Mouse (Mus musculus) layer of hippocampus, postnatal 25 days (tissue): Measurements from ENCODE around the gene Trpm5. TPM values are rescaled to one million over a fixed set of nuclear protein-coding genes. Genes with fewer than 3 reads are reported as not detected.

Experiments used
- DNase-seq, 2 experiments: peaks; one replicate each; pipeline ENCODE4 v3.0.0; 2022; ENCODE audit warnings: mixed read lengths in 2 of 2, low spot score in 1 of 2; ENCODE audit errors: extremely low spot score in 1 of 2
- total RNA-seq, 2 experiments: library from RNA; stranded (reverse); gene quantifications; 2 replicates each; pipeline ENCODE4 v1.2.3; 2021

The Trpm5 gene
- total RNA-seq, 2 experiments from 2014 or later, result not detected

DNA sequence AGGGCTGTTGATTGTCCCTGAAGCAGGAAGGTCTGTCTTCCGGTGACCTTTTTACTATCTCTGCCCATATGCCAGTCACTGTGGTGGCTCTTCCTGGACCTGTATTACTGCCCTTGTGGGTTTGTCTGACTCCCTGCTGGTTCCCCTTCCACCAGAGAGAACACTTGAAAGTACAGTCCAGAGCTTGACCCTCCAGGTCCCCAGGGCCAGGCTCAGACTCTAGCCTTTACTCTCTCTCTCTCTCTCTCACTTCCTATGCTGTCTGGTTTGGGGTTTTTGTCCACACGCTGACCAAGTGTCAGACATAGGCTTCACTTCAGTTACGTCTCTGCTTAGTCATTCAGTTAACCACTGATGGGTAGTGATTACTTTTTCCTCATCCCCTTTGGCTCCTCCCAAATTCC is 51.5 kb downstream of the Trpm5 start:
- no peak for DNase-seq

DNA sequence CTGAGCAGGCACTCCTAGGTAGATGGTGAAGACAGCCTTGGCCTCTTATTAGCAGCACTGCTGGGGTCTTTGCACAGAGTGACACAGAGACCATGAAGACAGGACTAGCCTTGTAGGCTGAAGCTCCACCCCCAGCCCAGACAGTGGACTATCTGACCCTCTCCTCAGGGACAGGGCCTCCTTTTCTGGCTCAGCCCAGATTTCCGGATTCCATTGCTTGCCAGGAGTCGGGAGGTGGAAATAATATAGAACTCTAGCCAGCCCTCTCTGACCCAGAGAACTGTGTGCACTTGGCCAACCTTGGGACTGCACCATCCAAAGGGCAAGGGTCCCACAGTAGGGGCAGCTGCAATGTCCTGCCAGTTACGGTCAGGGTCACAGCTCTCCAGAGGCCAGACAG is 52.4 kb downstream of the Trpm5 start:
- no peak for DNase-seq

DNA sequence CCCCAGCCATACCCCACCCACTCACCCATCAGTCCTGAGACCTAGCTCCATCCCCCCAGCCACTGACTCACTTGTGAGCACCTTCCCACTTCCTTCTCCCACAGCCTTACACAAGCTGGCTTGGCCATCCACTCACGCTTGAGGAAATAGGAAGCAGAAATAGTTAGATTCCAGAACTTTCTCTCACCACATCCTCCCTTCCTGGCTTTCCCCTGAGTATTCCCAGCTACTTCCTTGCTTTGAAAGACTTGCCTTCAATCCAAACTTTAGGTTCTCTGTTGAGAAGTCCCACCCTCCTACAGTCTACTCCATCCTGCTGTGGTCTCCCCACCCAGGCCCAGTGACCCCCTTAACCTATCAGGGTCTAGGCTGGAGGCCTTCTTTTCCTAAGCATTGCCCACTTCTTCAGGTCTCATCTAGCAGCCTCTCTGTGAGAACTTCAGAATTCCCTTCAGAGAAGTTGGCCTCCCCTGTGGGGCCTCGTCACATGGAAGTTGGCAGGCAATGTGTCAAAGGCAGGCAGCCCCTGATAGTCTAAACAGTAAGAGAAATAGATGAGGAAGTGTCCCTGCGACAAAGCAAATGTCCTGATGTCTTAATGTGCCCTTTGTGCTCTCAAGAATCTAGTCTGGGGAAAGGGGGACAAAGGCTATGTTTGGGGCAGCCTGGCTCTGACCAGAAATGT is 53.2 kb downstream of the Trpm5 start:
- DNase-seq, result no peak

DNA sequence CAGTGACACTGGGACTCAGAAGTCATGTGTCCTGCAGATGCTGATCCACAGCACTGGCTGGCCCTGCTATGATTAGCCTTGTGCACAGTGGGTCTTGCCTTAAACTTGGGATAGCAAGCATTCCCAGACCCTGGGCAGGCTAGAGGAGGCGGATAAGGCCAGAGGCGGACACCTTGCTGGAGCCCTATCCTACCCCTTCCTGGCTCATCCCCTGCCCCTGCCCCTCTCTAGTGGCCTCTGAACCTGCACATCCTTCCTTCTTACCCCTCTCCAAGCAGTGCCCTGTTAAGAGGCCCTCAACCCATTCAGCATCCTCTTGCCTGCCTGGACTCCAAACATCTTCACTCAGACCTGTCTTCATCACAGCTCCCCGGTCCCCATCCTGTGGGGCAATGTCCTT is 53.9 kb downstream of the Trpm5 start:
- no peak for DNase-seq

DNA sequence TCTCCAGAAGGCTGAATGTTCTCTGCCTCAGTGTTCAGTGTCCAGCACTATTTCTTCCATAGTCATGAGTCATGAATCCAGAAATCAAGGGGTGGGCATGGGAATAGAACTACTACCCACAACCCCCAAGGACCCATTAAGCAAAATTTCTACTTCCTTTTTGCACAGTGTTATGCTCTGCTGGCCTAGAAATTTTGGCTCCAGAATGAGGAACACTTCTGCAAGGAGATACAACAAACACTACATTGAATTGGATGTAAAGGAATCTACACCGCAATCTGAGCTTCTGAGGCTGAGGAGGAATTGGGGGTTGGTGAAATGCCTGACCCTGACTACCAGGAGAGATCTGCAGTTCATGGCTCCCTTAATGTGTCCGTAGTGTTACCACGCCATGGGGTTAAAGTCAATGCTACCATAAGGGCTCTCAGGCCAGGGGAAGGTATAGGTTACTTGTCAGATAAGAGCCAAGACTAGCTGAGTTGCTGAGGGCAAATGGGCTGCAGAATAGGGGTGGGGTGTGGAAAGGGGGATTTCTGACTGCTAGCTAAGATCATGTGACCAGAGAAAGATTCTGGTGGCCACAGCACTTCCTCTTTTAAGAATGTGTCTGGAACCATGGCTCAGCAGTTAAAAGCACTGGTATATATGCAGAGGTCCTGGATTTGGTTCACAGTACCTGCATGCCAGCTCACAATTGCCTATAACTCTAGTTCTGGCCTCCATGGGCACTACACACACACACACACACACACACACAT is 56.1 kb downstream of the Trpm5 start:
- DNase-seq, result no peak

DNA sequence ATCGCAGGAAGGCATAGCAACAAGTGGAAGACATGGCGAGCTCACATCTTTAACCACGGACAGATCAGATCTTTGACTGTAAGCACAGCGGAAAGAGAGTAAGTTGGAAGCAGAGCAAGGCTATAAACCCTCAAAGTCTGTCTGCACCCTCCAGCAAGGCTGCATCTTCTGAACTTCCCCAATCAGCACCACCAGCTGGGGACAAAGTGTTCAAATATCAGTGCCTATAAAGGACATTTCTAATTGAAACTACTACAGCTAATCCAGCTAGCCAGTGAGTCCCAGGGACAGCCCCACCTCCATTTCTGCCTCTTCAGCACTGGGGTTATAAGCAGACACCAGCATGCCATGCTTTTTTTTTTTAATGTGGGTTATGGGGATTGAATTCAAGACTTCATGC is 57.1 kb downstream of the Trpm5 start:
- DNase-seq, result no peak

DNA sequence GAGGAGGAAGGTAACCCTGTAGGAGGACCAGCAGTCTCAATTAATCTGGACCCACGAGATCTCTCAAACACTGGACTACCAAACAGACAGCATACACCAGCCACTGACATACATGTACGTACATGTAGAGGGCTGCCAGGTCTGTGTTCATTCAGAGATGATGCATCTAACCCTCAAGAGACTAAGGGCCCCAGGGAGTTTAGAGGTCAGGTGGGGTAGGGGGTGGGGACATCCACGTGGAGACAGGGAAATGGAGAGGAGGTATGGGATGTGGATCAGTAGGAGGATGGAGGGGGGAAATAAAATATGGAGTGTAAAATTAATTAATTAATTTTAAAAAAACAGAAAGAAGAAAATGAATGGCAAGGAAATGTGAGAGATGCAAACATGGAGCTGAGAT is 57.7 kb downstream of the Trpm5 start:
- no peak for DNase-seq

DNA sequence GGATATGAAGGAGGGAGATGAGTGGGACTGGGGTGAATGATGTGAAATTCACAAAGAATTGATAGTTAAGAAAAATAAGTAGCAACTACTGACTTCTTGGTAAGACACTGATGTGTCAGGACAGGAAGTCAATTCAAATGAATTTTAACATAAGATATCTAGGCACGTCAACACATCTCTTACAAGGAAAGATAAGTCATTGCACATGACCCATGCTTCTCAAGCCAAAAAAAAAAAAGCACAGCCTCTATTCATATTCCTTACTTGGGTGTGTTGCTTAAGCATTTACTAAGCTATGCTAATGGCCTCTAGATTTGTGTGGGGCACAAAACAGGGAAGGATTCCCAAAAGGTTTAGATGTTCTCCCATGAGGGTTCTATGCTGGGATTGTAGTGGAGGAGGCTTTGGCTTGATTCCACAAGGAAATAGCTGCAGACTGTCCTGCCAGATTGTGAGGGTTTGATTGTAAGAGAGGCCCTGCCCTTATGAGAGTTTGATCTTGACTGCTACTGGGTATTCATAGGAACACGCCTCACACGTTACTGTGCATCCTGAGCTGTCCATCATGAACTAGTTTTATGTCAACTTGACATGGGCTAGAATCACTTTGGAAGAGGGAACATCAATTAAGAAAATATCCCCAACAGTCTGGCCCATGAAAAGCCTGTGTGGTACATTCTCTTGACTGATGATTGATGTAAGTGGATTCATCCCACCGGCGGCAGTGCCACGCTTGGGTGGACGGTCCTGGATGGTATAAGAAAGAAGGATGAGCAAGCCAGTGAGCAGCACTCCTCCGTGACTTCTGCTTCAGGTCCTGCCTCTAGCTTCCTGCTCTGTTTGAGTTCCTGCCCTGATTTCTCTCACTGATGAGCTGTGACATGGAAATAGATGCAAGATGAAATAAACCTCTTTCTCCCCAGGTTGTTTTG is 59.7 kb downstream of the Trpm5 start:
- no peak for DNase-seq

DNA sequence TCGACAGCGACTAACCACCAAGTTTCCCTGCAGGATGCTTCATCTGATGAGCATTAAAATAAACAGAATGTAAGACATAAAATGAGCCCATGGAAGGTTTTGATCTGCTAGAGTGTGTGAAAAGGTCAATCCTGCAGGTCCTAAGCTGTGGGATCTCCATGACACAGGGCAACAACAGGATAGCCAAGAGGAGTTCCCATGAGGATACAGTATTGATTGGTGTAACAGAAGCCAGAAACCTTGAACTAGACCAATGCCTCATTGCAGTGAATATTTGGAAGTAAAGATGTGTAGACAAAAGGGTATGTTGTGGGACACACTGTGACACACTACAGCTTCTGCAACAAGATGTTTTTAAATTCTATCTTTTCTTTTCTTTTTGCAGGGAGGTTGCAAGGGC is 60.3 kb downstream of the Trpm5 start:
- DNase-seq, result no peak

DNA sequence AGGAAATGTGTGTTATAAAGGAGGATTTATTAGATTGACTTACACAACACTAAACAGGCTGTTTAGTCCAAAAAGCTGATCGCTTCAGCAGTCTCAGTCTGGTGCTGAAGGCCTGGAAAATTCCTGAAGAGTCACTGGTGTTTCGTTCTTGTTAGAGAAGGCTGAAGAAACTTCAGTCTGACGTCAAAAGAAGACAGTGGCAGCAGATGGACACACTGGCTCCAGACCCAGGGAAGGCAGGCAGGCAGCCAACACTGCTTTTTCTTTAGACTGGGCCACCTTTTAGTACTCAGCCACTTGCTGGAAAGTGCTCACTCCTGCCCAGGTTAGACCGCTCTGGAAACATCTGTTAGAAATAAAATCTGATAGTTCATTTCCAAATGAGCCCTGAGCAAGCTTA is 60.9 kb downstream of the Trpm5 start:
- DNase-seq, result no peak

DNA sequence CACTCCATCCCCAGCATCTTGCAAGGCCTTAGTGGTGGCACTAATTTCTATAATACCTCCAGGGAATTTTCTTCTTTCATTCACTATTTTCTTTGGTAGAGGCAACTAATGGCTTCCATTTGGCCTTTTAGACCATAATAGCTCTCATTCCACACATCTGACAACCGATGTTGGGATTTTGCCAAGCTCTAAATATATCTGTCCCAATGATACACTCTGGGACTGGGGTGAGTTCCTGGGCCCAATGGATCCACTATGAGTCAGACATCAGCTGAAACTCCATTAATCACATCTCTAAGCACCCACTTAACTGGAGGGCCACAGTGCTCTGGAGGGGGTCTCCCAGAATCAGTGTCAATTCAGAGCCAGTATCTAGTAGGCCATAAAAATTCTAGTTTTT is 62.6 kb downstream of the Trpm5 start:
- no peak for DNase-seq

DNA sequence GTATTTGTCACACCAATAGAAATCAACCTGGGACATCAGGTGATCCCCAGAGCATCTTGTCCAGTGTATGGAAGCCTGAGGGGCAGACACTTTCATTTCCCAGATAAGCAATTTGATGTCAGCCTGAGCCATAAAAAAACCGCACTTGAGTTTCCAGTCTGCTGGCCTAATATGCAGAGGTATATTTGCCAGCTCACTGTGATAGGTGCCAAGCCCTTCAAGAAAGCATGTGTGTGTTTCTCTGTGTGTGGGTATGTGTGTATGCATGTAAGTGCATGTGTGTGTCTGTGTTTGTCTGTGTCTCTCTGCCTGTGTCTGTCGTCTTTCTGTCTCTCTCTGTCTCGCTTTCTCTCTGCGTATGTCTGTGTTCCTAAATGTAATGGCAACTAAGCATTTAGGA is 67.2 kb downstream of the Trpm5 start:
- DNase-seq, result no peak

DNA sequence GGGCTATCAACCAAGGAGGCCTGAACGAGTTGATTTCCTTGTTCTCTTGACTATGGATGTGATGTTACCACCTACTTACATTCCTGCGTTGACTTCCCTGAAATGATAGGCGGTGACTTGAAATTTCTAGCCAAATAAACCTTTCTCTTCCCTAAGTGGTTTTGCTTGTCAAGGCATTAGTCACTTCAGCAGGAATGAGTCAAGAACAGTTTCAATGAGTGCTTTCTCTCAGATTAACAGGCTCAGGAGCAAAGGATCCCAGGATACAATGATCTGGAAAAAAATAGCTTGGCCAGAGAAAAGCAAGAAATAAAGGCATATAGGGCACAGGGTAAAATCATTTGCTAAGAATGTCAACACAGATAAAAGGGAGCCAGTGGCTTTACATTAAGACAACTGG is 68.9 kb downstream of the Trpm5 start:
- DNase-seq, result no peak

DNA sequence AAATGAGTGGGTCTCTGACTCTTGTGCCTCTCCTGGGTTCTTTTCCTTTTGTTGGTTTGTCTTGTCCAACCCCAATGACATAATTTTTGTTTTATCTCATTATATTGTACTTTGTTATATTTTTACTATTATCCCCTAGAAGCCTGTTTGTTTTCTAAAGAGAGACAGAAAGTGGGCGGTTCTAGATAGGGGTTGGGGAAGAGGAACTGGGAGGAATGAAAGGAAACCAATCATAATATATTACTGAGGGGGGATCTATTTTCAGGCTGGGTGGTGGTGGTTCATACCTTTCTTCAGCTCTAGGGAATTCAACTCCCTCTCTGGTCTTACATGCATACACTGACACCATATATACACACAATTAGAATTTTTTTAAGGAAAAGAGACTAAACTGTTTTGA is 70.1 kb downstream of the Trpm5 start:
- no peak for DNase-seq

DNA sequence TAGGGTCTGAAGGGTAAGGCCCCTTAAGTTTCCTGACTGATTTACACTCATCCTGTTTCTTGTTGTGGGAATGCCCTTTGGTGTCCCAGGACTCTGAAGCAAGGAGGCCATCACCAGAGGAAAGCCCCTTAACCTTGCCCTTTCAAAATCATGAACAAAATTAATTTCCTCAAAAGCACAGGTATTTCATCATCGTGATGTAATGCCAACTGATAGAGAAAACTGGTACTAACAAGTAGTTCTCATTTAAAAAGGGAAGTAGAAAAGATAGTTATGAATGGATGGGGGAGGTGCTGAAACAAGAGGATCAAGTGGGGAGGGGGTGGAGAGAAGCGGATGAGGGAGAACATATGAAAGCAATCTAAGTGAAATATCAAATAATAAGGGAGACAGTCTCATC is 70.9 kb downstream of the Trpm5 start:
- DNase-seq, result no peak

DNA sequence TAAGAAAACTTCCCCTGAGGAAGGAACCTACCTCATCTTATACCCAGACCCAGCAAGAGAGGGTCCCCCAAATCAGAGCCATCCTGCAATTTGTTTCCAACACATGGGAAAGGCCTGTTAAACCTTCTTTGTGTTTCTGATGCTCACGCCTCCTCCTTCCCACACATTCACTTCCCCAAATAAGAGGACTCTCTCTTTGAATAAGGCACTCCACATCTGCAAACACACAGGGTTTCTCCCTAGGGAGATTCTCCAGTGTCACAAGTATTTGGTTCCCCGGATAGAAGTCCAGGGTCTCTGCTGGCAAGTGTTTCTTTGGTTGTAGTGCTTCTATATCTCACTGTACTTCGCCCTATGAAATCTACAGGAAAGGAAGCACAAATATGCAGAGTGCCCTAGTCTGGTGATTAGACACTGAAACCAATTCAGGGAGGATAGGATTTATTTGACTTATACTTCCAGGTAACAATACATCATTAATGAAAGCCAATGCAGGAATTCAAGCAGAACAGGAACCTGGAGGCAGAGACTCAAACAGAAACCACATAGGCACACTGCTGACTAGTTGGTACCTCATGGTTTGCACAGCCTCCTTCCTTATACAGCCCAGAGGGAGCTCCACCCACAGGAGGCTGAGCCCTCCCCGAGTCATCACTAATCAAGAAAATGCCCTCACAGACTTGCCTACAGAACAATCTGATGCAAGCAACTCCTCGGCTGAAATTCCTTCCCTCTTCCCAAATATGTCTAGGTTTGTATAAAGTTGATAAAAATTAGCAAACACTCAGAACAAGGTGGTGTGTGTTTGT is 72.9 kb downstream of the Trpm5 start:
- no peak for DNase-seq

DNA sequence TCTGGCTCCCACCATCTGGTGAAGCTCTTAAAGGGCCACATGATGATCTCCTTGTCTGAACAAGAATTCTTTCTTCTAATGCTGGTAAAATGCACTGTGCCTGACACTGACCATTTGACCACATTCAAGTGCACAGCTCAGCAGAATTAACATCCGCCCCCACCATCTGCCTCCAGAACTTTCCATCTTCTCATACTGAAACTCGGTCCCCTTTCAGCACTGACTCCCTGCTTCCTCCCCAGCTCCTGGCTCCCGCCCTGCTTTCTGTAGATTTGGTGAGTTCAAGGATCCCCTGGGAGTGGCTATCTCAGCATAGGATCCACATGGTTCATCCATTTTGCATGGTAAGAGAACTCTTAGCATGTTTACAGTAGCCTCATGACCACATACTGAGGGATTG is 73.7 kb downstream of the Trpm5 start:
- DNase-seq, result no peak

DNA sequence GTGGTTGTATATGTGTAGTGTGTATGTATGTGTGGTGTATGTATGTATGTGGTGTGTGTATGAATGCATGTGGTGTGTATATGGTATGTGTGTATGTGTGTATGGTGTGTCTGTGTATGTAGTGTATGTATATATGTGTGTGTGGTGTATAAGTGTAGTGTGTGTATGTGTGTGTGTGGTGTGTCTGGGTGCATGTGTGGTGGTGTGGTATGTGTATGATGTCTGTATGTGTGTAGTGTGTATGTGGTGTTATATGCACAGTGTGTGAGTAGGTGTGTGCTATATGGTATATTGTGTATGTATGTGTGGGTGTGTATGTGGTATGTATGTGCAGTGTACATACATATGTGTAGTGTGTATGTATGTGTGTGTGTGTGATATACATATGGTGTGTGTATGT is 74.4 kb downstream of the Trpm5 start:
- DNase-seq, result no peak
